Mouse (Mus musculus) gonadal fat pad, adult 2 months (tissue): ENCODE measurements around the gene Trip10. TPM values are rescaled to one million over a fixed set of nuclear protein-coding genes. Genes with fewer than 3 reads are reported as not detected.

Source experiments
- DNase-seq: peaks from one replicate; pipeline ENCODE4 v3.0.0-alpha.2; 2012; ENCODE audit warnings: low read depth
- polyA plus RNA-seq: library from polyadenylated mRNA; depleted of rRNA; stranded (reverse); fragments of >200 nt; gene quantifications from 2 replicates; pipeline ENCODE4 v1.2.3, GENCODE M21; 2012; rRNA removed

Trip10 gene
- polyA plus RNA-seq = 27.5 and 33.1 TPM in 2 replicates

DNA sequence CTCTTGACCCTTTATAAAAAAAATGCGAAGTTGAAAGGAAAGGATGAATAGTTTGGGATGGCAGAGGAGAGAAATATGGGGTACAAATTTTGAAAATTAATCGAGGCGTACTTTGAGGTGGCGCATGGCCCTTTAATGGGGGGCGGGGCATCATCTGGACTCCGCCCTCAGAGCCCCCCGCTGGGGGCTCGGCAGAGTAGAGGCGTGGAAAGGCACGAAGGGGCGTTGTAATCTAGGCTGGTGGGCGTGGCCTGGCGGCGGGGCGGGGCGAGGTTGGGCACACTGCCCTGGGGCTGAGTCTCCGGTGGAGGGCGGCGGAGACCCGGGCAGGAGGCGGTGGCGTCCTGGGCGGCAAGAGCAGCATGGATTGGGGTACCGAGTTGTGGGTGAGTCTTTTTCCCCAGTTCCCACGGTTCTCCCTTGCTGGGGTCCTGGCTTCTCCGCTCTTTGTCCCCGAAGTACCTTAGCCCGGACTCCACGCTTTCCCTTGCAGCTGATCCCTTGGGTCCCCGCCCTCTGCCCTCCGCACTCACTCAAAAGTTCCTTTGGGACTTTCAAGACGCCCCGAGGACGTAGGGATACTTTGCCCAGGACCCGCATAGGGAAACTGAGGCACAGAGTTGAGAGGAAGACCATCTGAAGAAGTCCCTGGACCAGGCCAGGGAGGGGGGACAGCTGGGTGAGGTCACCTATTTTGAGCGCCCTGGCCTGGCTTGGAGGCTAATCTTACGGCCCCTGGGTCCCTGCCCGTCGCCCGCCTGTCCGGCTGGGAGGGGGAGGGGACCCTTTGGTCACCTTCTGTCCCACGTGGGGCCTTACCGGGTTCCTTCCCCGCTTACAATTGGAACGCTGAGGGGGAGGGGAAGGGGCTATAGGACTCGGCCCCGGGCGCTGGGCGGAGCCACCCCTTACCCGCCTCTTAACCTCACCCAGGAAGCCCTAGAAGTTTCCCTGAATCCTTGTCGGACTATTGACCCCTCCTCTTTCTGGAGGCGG lies at the start of gene Trip10:
TSS of gene Trip10 (plus strand) at position 270 of the 996 bp plus-strand sequence.
- no peak for DNase-seq

DNA sequence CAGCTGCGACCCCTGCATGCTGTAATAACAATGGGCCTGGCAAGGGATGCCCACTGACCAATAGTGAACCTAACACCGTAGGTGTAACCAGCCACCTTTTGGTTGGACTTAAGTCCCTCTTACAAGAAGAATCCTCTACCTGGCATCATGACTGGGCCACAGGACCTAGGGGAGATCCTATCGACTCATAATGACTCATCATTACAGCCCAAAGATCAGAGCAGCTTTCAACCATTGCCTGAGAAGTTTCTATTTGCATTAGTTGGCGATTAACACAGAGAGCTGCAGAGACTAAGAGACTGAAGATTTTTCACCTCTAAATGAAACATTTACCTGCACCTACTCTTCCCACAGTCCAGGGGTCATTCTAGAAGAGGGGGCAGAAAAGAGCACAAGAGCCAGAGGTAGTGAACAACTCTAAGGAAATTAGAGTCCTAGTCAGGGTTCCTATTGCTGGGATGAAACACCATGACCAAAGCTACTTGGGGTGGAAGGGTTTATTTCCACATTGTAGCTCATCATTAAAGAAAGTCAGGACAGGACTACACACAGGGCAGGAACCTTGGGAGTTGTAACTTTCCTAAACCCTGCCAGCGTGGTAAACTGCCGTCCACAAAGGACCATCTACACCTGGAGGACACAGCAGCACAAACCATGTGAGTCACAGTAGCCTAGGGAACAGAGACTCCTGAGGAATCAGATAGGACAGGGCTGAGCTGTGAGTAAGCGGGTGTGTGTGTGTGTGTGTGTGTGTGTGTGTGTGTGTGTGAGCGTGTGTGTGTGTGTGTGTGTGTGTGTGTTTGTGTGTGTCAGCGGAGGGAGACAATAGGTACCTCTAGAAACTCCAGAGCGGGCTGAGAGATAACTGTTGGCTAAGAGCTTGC lies 47.2 kb upstream of the Trip10 start:
- no peak for DNase-seq

- no peak for DNase-seq
These were observed 41.3 kb upstream of the Trip10 start for GRCm38 (mm10) chr17:57207938-57208337.

- no peak for DNase-seq
These were observed 39.9 kb upstream of the Trip10 start for GRCm38 (mm10) chr17:57209330-57209729.

DNA sequence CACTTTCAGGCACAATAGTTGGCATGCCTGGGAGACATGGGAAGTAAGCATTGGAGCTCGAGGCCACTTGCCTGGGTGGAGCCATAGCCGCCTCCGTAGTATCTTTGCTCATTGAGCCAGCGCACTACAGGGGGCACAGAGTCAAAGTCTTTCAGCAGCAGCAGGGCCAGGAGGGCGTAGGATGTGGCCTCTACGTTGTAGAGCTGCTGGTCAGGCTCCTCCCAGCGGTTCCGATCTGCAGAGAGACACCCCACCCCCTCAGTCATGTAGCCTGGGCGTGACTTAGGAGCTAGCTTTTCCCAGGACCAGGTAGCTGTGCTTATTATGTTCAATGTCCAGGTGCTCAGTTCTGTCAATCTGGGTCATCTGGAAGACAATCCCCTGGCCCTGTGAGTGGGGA lies 37.8 kb upstream of the Trip10 start:
- DNase-seq = no peak

DNA sequence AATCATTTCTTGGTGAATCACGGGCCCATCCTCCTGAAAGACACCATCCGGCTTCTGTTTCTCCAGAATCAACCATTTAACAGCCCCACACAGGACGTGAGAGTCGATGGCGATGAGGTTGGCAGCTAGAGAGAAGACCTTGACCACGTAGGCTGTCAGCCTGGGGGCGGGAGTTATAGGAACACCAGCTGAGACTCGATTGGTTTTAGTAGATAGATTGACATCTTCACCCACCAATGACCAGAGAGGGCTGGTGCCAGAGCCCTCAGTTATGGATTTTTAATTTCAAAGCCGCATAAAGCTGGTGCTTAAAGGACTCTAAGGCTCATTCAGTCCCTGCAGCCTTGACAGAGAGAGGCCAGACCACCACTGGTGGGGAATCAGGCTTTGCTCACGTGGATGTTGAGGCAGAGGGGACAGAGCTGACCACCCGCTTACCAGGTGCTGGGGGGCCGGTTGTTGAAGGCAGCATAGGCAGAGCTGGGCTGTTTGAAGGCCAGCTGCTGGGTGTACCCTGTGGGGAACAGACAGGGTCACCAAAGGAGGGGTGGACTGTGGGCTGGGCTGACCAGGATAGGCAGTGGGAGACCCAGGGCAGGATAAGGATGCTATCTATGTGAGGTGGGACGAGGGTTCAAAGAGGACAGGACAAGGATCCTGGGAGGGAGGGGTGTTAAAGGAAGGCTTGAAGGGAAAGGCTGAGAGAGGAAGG lies 34.4 kb upstream of the Trip10 start:
- DNase-seq = no peak

- no peak for DNase-seq
These were observed 30.8 kb upstream of the Trip10 start for GRCm38 (mm10) chr17:57218335-57218900.

- no peak for DNase-seq
These were observed 29.9 kb upstream of the Trip10 start for GRCm38 (mm10) chr17:57219167-57219883.

DNA sequence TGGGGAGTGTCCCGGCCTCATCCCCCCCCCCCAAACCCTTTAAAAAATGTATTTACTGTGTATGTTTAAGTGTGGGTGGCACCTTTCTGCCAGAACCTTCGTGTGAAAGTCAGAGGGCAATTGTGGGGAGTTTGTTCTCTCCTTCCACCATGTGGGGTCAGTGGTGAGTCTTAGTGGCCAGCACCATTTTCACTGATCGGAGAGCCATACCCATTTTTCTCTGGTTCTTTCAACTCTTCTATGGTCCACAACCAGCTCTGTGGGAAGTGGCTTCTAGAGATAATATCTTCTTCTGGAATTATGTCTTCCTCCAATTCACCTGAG lies 29.4 kb upstream of the Trip10 start:
- no peak for DNase-seq

DNA sequence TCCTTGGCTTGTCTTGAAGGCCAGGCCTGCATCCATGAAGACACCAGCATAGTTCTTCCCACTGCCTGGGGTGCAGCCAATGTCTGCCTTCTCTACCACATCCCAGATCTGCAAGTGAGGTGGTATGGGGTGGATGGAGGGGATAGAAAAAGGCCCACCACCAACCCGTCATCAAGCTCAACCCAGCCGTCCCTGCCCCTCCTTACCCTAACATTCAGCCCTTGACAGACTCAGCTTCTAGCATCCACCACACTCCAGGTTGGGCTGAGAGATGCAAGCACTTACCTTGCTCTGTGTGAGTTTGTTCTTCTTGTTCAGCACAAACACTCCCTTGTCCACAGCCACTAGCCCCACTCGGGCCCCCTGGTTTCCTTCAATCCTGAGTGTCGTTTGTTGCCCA lies 27.3 kb upstream of the Trip10 start:
- no peak for DNase-seq

GRCm38 (mm10) chr17:57223313-57223712 lies 25.9 kb upstream of the Trip10 start:
- no peak for DNase-seq

- DNase-seq = no peak
These were observed 21.8 kb upstream of the Trip10 start for GRCm38 (mm10) chr17:57227468-57227867.

- DNase-seq = no peak
These were observed 21.2 kb upstream of the Trip10 start, which contains the start of gene C3 for GRCm38 (mm10) chr17:57228014-57228413. TSS of gene C3 (minus strand) at chr17:57228136.

DNA sequence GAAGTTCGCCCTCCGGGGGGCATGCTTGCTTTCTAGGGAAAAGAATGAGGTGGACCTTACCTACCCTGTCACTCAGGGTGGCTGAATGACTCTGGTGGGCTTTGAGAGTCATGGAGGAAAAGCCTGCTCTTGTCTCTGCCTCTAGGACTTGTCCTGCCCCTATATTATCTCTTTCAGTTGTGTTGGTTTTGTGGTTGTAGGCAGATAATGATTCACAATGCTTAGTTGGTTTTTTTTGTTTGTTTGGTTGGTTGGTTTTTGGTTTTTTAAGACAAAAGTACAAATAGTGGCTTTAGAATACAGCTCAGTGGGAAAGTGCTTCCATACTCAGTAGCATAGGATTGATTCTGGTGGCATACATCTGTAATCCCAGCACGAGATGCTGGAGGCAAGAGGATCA lies 20.4 kb upstream of the Trip10 start:
- no peak for DNase-seq

DNA sequence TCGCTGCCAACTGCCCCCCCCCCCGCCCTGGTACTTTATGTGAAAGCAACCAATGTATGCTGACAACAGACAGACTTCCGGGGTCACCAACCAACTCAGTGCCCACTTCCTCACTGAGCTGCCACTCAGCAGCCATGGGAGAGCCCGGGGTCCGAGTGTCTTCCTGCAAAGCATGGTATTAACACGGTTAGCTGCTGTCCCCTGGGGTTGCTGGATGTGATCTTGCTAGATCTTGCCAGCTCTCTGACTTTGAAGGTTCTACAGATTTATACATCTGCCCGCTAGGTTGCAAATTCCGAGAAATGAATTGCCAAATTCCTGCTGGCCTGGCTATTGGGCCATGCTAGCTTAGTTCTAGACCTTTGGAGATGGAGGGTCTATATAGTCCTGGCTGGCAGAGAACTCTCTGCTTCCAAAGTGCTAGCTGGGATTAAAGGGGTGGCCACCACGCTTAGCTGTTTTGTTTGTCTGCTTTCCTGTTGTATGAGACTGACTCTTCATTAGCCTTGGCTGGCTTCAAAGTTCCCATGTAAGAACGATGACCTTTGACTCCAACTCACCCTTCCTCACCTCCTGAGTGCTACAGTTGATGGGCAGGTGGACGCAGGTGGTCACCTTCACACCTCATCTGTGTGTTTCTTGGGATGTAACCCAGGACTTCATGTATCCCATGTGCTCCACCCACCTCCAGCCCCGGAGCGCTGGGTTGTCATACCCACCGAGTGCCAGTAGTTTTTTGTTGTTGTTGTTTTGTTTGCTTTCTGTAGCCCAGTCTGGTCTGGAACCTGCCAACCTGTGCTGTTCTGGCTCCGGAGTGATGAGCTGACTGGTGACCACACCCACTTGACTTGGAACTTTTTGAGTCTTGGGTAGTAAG lies 19.2 kb upstream of the Trip10 start:
- no peak for DNase-seq

DNA sequence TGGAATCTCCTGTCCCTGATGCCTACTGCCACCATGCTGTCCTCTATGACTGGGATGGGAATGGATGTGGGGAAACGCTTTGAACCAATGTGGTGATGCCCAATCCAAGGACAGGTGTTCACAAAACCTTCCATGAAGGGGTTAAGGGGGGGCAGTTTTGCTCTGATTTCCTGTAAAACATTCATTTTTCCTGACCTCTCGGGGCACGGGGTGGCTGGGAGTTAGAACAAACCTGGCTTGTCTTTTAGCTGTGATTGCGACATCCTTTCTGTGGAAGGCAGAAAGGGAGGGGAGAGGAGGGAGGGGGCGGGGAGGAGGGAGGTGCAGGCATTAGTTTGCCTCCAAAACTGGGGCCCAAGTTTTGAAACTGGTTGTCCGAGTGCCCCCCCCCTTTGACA lies 18.5 kb upstream of the Trip10 start:
- no peak for DNase-seq

GRCm38 (mm10) chr17:57231321-57231771 lies 17.9 kb upstream of the Trip10 start:
- DNase-seq = no peak

- DNase-seq = no peak
These were observed 17.1 kb upstream of the Trip10 start for GRCm38 (mm10) chr17:57232200-57232599.

- DNase-seq = no peak
These were observed 16.2 kb upstream of the Trip10 start for GRCm38 (mm10) chr17:57233038-57233437.
